In the genomic region with DNA sequence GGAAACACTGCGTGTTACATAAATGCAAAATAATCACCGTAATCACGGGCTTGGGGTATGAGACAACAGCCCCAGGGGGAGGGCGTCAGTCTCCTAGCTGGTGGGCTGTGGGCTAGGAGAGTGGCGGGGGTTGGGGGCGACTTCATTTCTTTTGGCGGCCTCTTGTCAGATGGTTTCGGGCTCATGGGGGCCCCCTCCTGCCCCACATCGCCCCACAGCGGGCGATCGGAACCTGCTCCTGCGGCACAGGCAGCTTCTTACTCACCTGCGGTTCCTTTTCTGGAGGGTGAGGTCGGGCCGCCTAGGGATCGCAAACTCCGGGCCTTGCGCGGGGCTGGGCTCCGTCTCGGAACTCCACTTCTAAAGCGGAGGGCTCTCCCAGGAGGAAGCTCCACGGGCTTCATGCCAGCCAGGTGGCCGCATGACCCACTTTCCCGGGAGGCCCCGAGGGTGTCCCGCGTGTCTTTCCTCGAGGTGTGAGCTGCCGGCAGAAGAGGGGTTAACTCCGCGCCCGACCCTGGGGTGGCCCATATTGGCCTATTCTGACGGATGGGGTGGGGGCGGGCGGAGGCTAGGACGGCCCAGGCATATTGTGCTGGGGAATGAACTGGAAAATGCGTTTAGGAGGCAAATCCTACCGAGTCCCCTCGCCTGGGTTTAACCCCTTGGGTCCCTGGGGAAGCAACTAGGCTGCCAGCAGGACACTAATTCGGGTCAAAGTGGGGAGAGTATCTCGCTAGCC, we compare ENCODE assay signal across 8 mouse cellular contexts. TPM values are rescaled to one million over a fixed set of nuclear protein-coding genes. Genes with fewer than 3 reads are reported as not detected.
A peak's percentile ranks its signal among the peaks of the same experiment; 100 is the strongest.
DNase-seq lines count a peak whose midpoint lies in the region; ATAC-seq and TF ChIP-seq lines count a peak whose summit lies in the region.

No protein-coding gene starts in this region.

- TF ChIP-seq CTCF in gastrocnemius, adult 2 months (IDR thresholded peaks at IDR 0.05) = peak; percentile 30; the same call in 1 of the 2 replicates
- no peak for TF ChIP-seq CTCF in liver, embryonic 14.5 days (IDR thresholded peaks at IDR 0.05; ENCODE audit: low read depth)

- intact Hi-C loops in gastrocnemius, adult 2 months (cut with DNase I) = loop anchor here (5.0 kb wide), 2 partner anchors 42 to 408 kb away; no protein-coding TSS in a partner anchor
- intact Hi-C loops in gastrocnemius, postnatal 14 days (cut with DNase I; ENCODE audit: low total_unique reads) = no loop called here

- H3K9me3 ChIP-seq in embryonic facial prominence, embryonic 13.5 days = no peaks in the 10 kb centered on the region
- no peaks in the 10 kb centered on the region for H3K9me3 ChIP-seq in hindbrain, embryonic 16.5 days (ENCODE audit: control insufficient read depth, low read length)
- no peaks in the 10 kb centered on the region for H3K9me3 ChIP-seq in liver, embryonic 14.5 days (ENCODE audit: control insufficient read depth, low read length)
- H3K9me3 ChIP-seq in neural tube, embryonic 13.5 days = no peaks in the 10 kb centered on the region

- 0 out of 2 replicates have a peak, but pooled peaks cover 4% of the 10 kb centered on the region for H3K27me3 ChIP-seq in embryonic facial prominence, embryonic 13.5 days
- H3K27me3 ChIP-seq in hindbrain, embryonic 16.5 days (replicated peaks; ENCODE audit: control insufficient read depth, insufficient read depth, low read length) = no peaks in the 10 kb centered on the region
- H3K27me3 ChIP-seq in liver, embryonic 14.5 days (ENCODE audit: control insufficient read depth, insufficient read depth, low read length) = peaks cover 28% of the 10 kb centered on the region
- no peaks in the 10 kb centered on the region for H3K27me3 ChIP-seq in neural tube, embryonic 13.5 days

- H3K4me3 ChIP-seq in gastrocnemius, adult 2 months = peak overlapping the region; percentile 71
- H3K4me3 ChIP-seq in embryonic facial prominence, embryonic 13.5 days = peak overlapping the region; percentile 88
- H3K4me3 ChIP-seq in hindbrain, embryonic 16.5 days (ENCODE audit: low read length) = peak overlapping the region; percentile 87
- H3K4me3 ChIP-seq in liver, embryonic 14.5 days (ENCODE audit: insufficient read depth in 1 of 2, low read depth in 2 of 2, low read length in 2 of 2) = peak overlapping the region; percentile 50 to 52
- peak overlapping the region; percentile 95 for H3K4me3 ChIP-seq in neural tube, embryonic 13.5 days

- H3K27ac ChIP-seq in gastrocnemius, adult 2 months = peak overlapping the region; percentile 84
- H3K27ac ChIP-seq in embryonic facial prominence, embryonic 13.5 days = peak overlapping the region; percentile 97
- H3K27ac ChIP-seq in hindbrain, embryonic 16.5 days (ENCODE audit: low read depth, low read length) = peak overlapping the region; percentile 95
- no peak overlapping the region for H3K27ac ChIP-seq in liver, embryonic 14.5 days
- peak overlapping the region; percentile 98 for H3K27ac ChIP-seq in neural tube, embryonic 13.5 days (replicated peaks)

- H3K36me3 ChIP-seq in embryonic facial prominence, embryonic 13.5 days = no peaks in the 10 kb centered on the region
- H3K36me3 ChIP-seq in hindbrain, embryonic 16.5 days (ENCODE audit: control insufficient read depth, insufficient read depth, low read length) = no peaks in the 10 kb centered on the region
- H3K36me3 ChIP-seq in liver, embryonic 14.5 days (replicated peaks; ENCODE audit: control insufficient read depth, insufficient read depth, low read depth) = no peaks in the 10 kb centered on the region
- H3K36me3 ChIP-seq in neural tube, embryonic 13.5 days = no peaks in the 10 kb centered on the region

- peak overlapping the region; percentile 97 for H3K4me2 ChIP-seq in embryonic facial prominence, embryonic 13.5 days
- H3K4me2 ChIP-seq in hindbrain, embryonic 16.5 days (ENCODE audit: low read length) = peak overlapping the region; percentile 80
- H3K4me2 ChIP-seq in liver, embryonic 14.5 days (ENCODE audit: low read depth) = peak overlapping the region; percentile 70
- H3K4me2 ChIP-seq in neural tube, embryonic 13.5 days = peak overlapping the region; percentile 93

- DNase-seq in gastrocnemius, adult 2 months = peak; percentile 50
- DNase-seq in gastrocnemius, postnatal 14 days = no peak
- DNase-seq in Muller cell, postnatal 12 days (ENCODE audit: inconsistent ontology term) = peak; percentile 66
- no peak for DNase-seq in liver, embryonic 14.5 days (ENCODE audit: low read depth in 3 of 3, low spot score in 3 of 3)
- no peak for DNase-seq in urinary bladder, postnatal 10 days (ENCODE audit: low spot score)

- TF ChIP-seq EP300 in liver, embryonic 14.5 days (IDR thresholded peaks at IDR 0.05; ENCODE audit: low read depth) = no peak

- peak overlapping the region; percentile 94 for H3K9ac ChIP-seq in embryonic facial prominence, embryonic 13.5 days
- H3K9ac ChIP-seq in hindbrain, embryonic 16.5 days (ENCODE audit: low read depth, low read length) = peak overlapping the region; percentile 96
- no peak overlapping the region for H3K9ac ChIP-seq in liver, embryonic 14.5 days (replicated peaks)
- peak overlapping the region; percentile 99 for H3K9ac ChIP-seq in neural tube, embryonic 13.5 days

- peaks cover 48% of the 10 kb centered on the region for H3K4me1 ChIP-seq in embryonic facial prominence, embryonic 13.5 days
- H3K4me1 ChIP-seq in hindbrain, embryonic 16.5 days (ENCODE audit: control insufficient read depth, insufficient read depth, low read depth, low read length) = peaks cover 50% of the 10 kb centered on the region
- no peaks in the 10 kb centered on the region for H3K4me1 ChIP-seq in liver, embryonic 14.5 days (replicated peaks; ENCODE audit: control insufficient read depth in 2 of 2, insufficient read depth in 2 of 2, low read length in 1 of 2)
- peaks cover 65% of the 10 kb centered on the region for H3K4me1 ChIP-seq in neural tube, embryonic 13.5 days (replicated peaks)

- WGBS in embryonic facial prominence, embryonic 13.5 days = under 1% methylated on average over 43 of the region's 43 CpGs
- 0% methylated on average over 42 of the region's 43 CpGs for WGBS in hindbrain, embryonic 16.5 days
- WGBS in liver, embryonic 14.5 days (ENCODE audit: insufficient replicate concordance) = 1% methylated on average over 43 of the region's 43 CpGs
- 0% methylated on average over 43 of the region's 43 CpGs for WGBS in neural tube, embryonic 13.5 days

- no peak for ATAC-seq in embryonic facial prominence, embryonic 13.5 days (ENCODE audit: insufficient number of reproducible peaks, insufficient read depth, low FRiP score, low TSS enrichment, low read depth)
- ATAC-seq in hindbrain, embryonic 16.5 days = 0 out of 2 replicates have a peak, but pooled peaks have one; percentile 15
- ATAC-seq in liver, embryonic 14.5 days (ENCODE audit: insufficient read depth) = no peak
- ATAC-seq in neural tube, embryonic 13.5 days (ENCODE audit: low read depth) = peak; percentile 24; the same call in 1 of the 2 replicates

RNA-seq across cellular contexts. Expression of a gene that starts 1.4 kb away (rescaled TPM):
- 1 to 10 TPM; 1.2 to 2.9 TPM for total RNA-seq in gastrocnemius, adult 2 months (2021)
- 1 to 10 TPM; 4.5 to 6.7 TPM for total RNA-seq in gastrocnemius, postnatal 14 days (2021)
- 7.4 and 9.2 TPM in 2 replicates for polyA plus RNA-seq in embryonic facial prominence, embryonic 13.5 days (2015; fragmentation: Nextera tagmentation; extraction: Ambion mirVana)
- polyA plus RNA-seq in hindbrain, embryonic 16.5 days (2015; fragmentation: Nextera tagmentation; extraction: Ambion mirVana) = 12.9 and 15.5 TPM in 2 replicates
- polyA plus RNA-seq in liver, embryonic 14.5 days (2012; rRNA removed) = 1.2 and 1.5 TPM in 2 replicates
- polyA plus RNA-seq in liver, embryonic 14.5 days (2014; fragmentation: Nextera tagmentation; extraction: Ambion mirVana) = 1.1 and 1.5 TPM in 2 replicates
- polyA plus RNA-seq in neural tube, embryonic 13.5 days (2015; fragmentation: Nextera tagmentation; extraction: Ambion mirVana) = 12.0 and 14.1 TPM in 2 replicates

Comparison
In these comparisons a context has a peak if more than half of its experiments do, and no peak if none do; other contexts are left out.
1. DNase-seq: peak in gastrocnemius, adult 2 months (single experiment) and Muller cell, postnatal 12 days (single experiment); none in gastrocnemius, postnatal 14 days (single experiment), liver, embryonic 14.5 days (0 of 3) and urinary bladder, postnatal 10 days (single experiment).
2. ATAC-seq: peak in hindbrain, embryonic 16.5 days (single experiment) and neural tube, embryonic 13.5 days (single experiment); none in embryonic facial prominence, embryonic 13.5 days (single experiment) and liver, embryonic 14.5 days (single experiment).
3. Peak in every context shown above with its lines, with median percentiles within 50 percentile points of each other: H3K4me3 ChIP-seq and H3K4me2 ChIP-seq.